Mouse (Mus musculus) left cerebral cortex, postnatal 36 days (tissue): ENCODE data around the gene Sacm1l. TPM values are rescaled to one million over a fixed set of nuclear protein-coding genes. Genes with fewer than 3 reads are reported as not detected.

ENCODE experiments used
- DNase-seq, 2 experiments: peaks; one replicate each; pipeline ENCODE4 v3.0.0; 2021 to 2022; ENCODE audit warnings: low spot score in 2 of 2, mixed read lengths in 1 of 2
- intact Hi-C: fragments of 180-260 bp; cut with DNase I; formaldehyde crosslinking; loops from one replicate; pipeline ENCODE4 v1.15.1; 2025
- total RNA-seq, 2 experiments: library from RNA; stranded (reverse); gene quantifications; 2 replicates each; pipeline ENCODE4 v1.2.3; 2021

Sacm1l gene
- total RNA-seq, 2 experiments from 2014 or later, result 52.8 to 60.8 TPM

- intact Hi-C loops, result loop anchor here (5.0 kb wide), 2 partner anchors 159 to 489 kb away; no protein-coding TSS in a partner anchor
- DNase-seq, result peak; percentile 18 to 22
Measured at GRCm38 (mm10) chr9:123638668-123639089, 109.1 kb downstream of the Sacm1l start.

- DNase-seq, result no peak
- intact Hi-C loops, result no loop called here
Measured at GRCm38 (mm10) chr9:123640106-123640505, 110.5 kb downstream of the Sacm1l start.

Other genes with a start within 250 kb of the Sacm1l start
- 100 to 1,000 TPM in 1 of 2 experiments, 10 to 100 TPM in 1; 38.5 to 668 TPM for gene Lars2, start 162.8 kb upstream of the Sacm1l start, total RNA-seq
- gene Limd1, start 51.1 kb upstream of the Sacm1l start, total RNA-seq, result 1 to 10 TPM; 6.2 to 6.8 TPM
- gene Slc6a20b, start 102.8 kb downstream of the Sacm1l start, total RNA-seq, result under 1 TPM; 0.27 to 0.86 TPM
- under 1 TPM in 1 of 2 experiments, not detected in 1; 0.14 TPM for gene Ccr9, start 148.7 kb downstream of the Sacm1l start, total RNA-seq
- gene Slc6a20a, start 149.1 kb downstream of the Sacm1l start, total RNA-seq, result 10 to 100 TPM; 17.9 to 21.2 TPM
- 10 to 100 TPM; 55.8 to 77.4 TPM for gene Lztfl1, start 187.9 kb downstream of the Sacm1l start, total RNA-seq